Mouse (Mus musculus) lung, adult 2 months (tissue): ENCODE data around the gene Cblb.

Experiments used
- CTCF ChIP-seq: fragments of 200-500 bp; IDR thresholded peaks from 2 replicates; pipeline ENCODE4 v1.5.1; 2011; ENCODE audit warnings: mild to moderate bottlenecking, low read length, control low read depth; ENCODE audit not compliant: insufficient read depth
- POLR2A ChIP-seq: fragments of 200-500 bp; IDR thresholded peaks from 2 replicates; pipeline ENCODE4 v1.6.1; 2011; ENCODE audit warnings: low read depth, mild to moderate bottlenecking, control low read depth, low read length, borderline replicate concordance; ENCODE audit errors: extremely low read depth

DNA sequence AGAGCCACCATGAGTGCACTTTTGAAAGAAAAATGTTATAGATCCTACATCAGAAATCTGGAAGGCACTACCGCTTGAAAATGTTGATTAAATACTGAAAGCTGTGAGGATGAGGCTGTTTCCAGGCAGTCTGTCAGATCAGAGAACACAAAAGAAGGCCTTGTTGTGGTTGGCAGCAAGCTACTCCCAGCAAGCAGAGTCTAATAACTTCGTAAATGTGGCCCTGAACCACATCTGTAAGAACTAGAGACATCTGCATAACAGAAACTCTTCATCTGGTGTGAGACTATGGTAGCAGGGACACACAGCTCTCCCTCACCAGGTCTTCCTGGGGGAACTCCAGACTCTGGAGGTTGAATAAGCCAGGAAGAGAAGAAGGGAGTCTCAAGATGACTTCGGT, 24.0 kb upstream of the Cblb start:
- TF ChIP-seq POLR2A (no peak), CTCF (no peak)
